Mouse (Mus musculus) lung, adult 2 months (tissue): ENCODE data around the gene Cep104. TPM values are rescaled to one million over a fixed set of nuclear protein-coding genes. Genes with fewer than 3 reads are reported as not detected.
A peak's percentile ranks its signal among the peaks of the same experiment; 100 is the strongest.

Source experiments
- DNase-seq: peaks from one replicate; pipeline ENCODE4 v3.0.0; 2022
- H3K4me1 ChIP-seq: fragments of 200-500 bp; 2 replicates; pipeline ENCODE4 v1.6.1; 2011; ENCODE audit warnings: low read length; ENCODE audit not compliant: control insufficient read depth, insufficient read depth
- H3K4me3 ChIP-seq: fragments of 200-500 bp; replicated peaks from 2 replicates; pipeline ENCODE3; 2011; ENCODE audit warnings: low read depth, mild to moderate bottlenecking, control low read depth, low read length; ENCODE audit errors: extremely low read depth
- CTCF ChIP-seq: fragments of 200-500 bp; IDR thresholded peaks from 2 replicates; pipeline ENCODE4 v1.5.1; 2011; ENCODE audit warnings: mild to moderate bottlenecking, low read length, control low read depth; ENCODE audit not compliant: insufficient read depth
- POLR2A ChIP-seq: fragments of 200-500 bp; IDR thresholded peaks from 2 replicates; pipeline ENCODE4 v1.6.1; 2011; ENCODE audit warnings: low read depth, mild to moderate bottlenecking, control low read depth, low read length, borderline replicate concordance; ENCODE audit errors: extremely low read depth
- WGBS: fragments of 180-500 bp; shearing (Covaris S2); methylation state at CpG from one replicate; pipeline ENCODE4 v1.1.7; 2018; 5-methylcytosine and 5-hydroxymethylcytosine counted together
- polyA plus RNA-seq: library from polyadenylated mRNA; depleted of rRNA; stranded (reverse); fragments of >200 nt; gene quantifications from 2 replicates; pipeline ENCODE4 v1.2.3, GENCODE M21; 2012

Cep104 gene
- polyA plus RNA-seq, 1 experiment: 19.1 TPM

- TF ChIP-seq CTCF: no peak
- peak; percentile 68; the same call in 1 of the 2 replicates for TF ChIP-seq POLR2A
- Histone ChIP-seq H3K4me1 (no peaks in the 10 kb centered on the region), H3K4me3 (peak within 1 kb of the TSS; percentile 74)
- peak; percentile 96 for DNase-seq
- 2% methylated on average over 65 of the region's 67 CpGs for WGBS
These were observed 18.2 kb upstream of the Cep104 start, which contains the start of gene A430005L14Rik for GRCm38 (mm10) chr4:153956569-153957405. TSS of gene A430005L14Rik (plus strand) at chr4:153957237.

DNA sequence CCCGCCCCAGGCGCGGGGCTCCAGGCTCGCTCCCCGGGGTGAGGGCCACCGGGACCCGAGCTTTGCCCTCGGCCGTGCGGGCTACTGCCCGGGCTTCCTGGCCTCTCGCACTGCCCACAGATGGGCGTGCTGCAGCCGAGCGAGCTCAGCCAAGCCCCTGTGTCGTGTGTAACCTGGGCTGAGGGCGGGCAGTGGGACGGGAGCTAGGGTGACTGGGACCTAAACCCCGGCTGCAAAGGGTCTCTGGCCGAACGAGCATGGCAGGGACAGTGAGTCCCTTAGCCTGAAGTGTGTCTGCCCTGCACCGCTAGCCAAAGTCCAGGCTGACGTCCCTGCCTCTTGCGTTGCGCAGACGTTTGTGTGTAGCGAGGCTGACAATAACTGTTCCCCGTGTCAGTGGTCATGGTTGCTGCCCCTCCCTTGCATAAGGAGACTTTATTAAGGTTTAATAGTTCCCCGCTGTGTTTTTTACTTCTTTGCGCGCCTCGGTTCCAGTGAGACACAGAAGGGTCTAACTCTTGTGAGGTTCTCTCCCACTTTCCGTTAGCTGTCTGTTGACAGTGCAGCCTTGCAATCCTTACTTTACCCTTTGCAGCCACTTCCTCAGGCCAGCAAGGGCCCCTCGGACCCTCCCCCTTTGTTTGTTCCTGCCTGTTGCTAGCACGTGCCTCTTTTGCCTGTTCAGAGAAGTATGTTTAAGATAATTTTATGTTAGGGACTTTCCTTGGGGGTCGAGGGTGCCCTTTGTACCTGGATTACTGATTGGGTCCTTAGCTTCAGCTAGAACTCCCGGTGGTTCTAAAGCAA, 17.3 kb upstream of the Cep104 start:
- Histone ChIP-seq H3K4me1 (no peaks in the 10 kb centered on the region), H3K4me3 (peak overlapping the region; percentile 74)
- TF ChIP-seq CTCF (no peak), POLR2A (no peak)
- DNase-seq: no peak
- whole genome bisulfite sequencing: under 1% methylated on average over 37 of the region's 37 CpGs

GRCm38 (mm10) chr4:153962631-153963030, 12.4 kb upstream of the Cep104 start:
- Histone ChIP-seq H3K4me3 (no peak overlapping the region), H3K4me1 (no peaks in the 10 kb centered on the region)
- TF ChIP-seq POLR2A (no peak), CTCF (no peak)
- no peak for DNase-seq
- 84% methylated on average over 7 of the region's 7 CpGs for whole genome bisulfite sequencing

DNA sequence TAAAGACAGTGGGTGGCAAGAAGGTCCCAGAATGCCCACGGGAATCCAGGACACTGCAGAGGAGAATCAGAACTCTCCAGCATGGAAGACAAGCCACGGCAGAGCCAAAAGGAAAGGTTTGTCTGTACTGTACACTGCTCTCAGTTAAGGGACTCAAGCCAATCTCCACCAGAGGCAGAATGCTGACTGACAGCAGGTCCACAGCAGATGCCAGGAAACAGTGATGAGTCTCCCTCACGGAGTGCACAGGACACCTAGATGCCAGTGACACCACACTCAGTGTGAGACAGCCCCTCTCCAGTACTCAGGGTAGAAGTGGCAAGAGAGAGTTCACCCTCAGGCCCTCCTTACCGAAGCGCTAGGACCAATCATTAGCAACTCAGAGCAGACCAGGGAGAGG, 8.3 kb upstream of the Cep104 start:
- Histone ChIP-seq H3K4me1 (no peaks in the 10 kb centered on the region), H3K4me3 (no peak overlapping the region)
- WGBS: 89% methylated on average over 5 of the region's 5 CpGs
- no peak for TF ChIP-seq POLR2A
- TF ChIP-seq CTCF: no peak
- no peak for DNase-seq

DNA sequence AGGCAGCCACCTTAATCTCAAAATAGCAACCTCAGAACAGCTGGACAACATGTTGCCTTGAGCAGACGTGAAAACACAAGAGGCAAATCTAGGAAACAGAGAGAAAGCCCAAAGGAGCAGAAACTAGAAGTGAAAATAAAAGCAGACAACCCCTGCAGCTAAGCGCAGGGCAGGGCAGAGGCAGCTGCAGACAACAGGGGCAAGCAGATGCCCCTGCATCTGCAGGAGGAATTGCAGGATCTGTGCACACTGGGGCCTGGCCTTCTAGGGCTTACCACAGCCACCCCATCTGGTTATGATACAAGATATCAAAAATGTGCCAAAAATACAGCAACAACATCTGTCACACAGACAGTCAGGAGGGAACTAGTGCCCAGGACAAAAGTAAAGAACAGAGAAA, 7.4 kb upstream of the Cep104 start:
- no peaks in the 10 kb centered on the region for H3K4me1 ChIP-seq
- 90% methylated on average over 2 of the region's 2 CpGs for WGBS
- no peak for DNase-seq
- TF ChIP-seq POLR2A (no peak), CTCF (no peak)
- H3K4me3 ChIP-seq: no peak overlapping the region

DNA sequence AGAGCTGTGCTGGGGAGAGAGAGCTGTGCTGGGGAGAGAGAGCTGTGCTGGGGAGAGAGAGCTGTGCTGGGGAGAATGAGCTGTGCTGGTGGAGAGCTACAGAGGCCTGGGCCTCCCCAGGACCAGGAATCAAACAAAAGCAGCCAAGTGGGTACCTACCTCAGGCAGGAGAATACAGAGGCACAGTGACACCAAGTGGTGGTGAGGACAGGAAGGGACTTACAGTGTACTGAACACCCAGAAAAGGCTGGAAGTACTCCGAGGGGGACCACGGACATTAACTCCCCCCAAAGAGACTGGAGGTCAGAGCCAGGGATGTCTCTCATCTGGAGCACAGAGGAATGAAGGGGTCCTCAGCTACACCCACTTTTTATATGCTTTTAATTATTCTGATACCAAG, 6.9 kb upstream of the Cep104 start:
- DNase-seq: no peak
- Histone ChIP-seq H3K4me3 (no peak overlapping the region), H3K4me1 (no peaks in the 10 kb centered on the region)
- WGBS: 88% methylated on average over 2 of the region's 2 CpGs
- TF ChIP-seq POLR2A (no peak), CTCF (no peak)

DNA sequence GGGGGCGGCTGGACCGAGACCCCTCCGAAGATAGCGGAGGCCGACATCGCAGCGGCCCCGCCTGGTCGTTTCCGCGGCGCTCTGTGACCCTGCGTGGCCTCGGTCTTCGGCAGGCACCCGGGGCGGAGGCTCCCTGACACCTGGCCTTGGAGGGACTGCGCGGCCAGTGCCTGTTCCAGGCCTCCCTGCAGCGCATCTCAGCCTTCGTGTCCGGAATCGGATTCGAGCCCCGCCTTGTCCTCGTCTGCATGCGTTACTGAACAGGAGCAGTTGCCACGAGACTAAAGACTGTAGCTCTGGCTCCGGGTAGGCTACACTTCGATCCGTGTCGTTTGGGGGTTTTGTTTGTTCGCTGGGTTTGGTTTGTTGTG, 283 bp downstream of the Cep104 start:
- under 1% methylated on average over 33 of the region's 33 CpGs for WGBS
- H3K4me3 ChIP-seq: peak overlapping the region; percentile 90
- no peak for TF ChIP-seq CTCF
- no peak for TF ChIP-seq POLR2A
- DNase-seq: no peak
- peaks cover 2% of the 10 kb centered on the region; the same call in 1 of the 2 replicates for H3K4me1 ChIP-seq

- peak overlapping the region; percentile 90 for H3K4me3 ChIP-seq
- 37% methylated on average over 6 of the region's 6 CpGs for WGBS
- TF ChIP-seq POLR2A (no peak), CTCF (no peak)
These were observed 774 bp downstream of the Cep104 start for GRCm38 (mm10) chr4:153975768-153976167.

GRCm38 (mm10) chr4:153979243-153979642, 4.2 kb downstream of the Cep104 start:
- no peak overlapping the region for H3K4me3 ChIP-seq
- peaks cover 2% of the 10 kb centered on the region; the same call in 1 of the 2 replicates for H3K4me1 ChIP-seq
- no peak for TF ChIP-seq POLR2A
- no peak for TF ChIP-seq CTCF
- 73% methylated on average over 10 of the region's 10 CpGs for WGBS
- no peak for DNase-seq

More at GRCm38 (mm10) chr4:153975768-153976167, 774 bp downstream of the Cep104 start:
- no peak for DNase-seq
- peaks cover 2% of the 10 kb centered on the region; the same call in 1 of the 2 replicates for H3K4me1 ChIP-seq
